Mouse (Mus musculus) MEL (cell line): ENCODE data around the gene Pm20d2. TPM values are rescaled to one million over a fixed set of nuclear protein-coding genes. Genes with fewer than 3 reads are reported as not detected.

Source experiments
- DNase-seq: peaks from one replicate; pipeline ENCODE4 v3.0.0; 2011; ENCODE audit warnings: low read depth, low spot score
- H3K27ac ChIP-seq: 2 replicates; pipeline ENCODE4 v1.5.1; 2012; ENCODE audit warnings: low read depth, mild to moderate bottlenecking, control low read depth, low read length, moderate library complexity; ENCODE audit not compliant: control insufficient read depth
- H3K27me3 ChIP-seq, 2 experiments: fragments of 150-350 bp in 1 of 2; sonication (generic) in 1 of 2; 2 replicates each; pipeline ENCODE4 v1.6.1; 2012; ENCODE audit warnings: low read length in 2 of 2, mild to moderate bottlenecking in 2 of 2, improper control_type of control experiment in 1 of 2, moderate library complexity in 1 of 2; ENCODE audit not compliant: insufficient read depth in 2 of 2, control insufficient read depth in 1 of 2
- H3K36me3 ChIP-seq, 2 experiments: 2 replicates each; pipeline ENCODE4 v1.6.1; 2012 to 2014; ENCODE audit warnings: low read length in 2 of 2, improper control_type of control experiment in 1 of 2, inconsistent platforms in 1 of 2, mild to moderate bottlenecking in 1 of 2; ENCODE audit not compliant: insufficient read depth in 2 of 2, control insufficient read depth in 1 of 2
- H3K4me1 ChIP-seq, 2 experiments: fragments of 150-350 bp in 1 of 2; sonication (generic) in 1 of 2; 2 replicates each; pipeline ENCODE4 v1.6.1; 2012; ENCODE audit warnings: low read length in 2 of 2, improper control_type of control experiment in 1 of 2, mild to moderate bottlenecking in 1 of 2; ENCODE audit not compliant: insufficient read depth in 2 of 2, control insufficient read depth in 1 of 2
- H3K4me3 ChIP-seq, 2 experiments: fragments of 150-350 bp in 1 of 2; sonication (generic) in 1 of 2; 2 replicates each; pipeline ENCODE4 v1.5.1; 2012; ENCODE audit warnings: low read depth in 2 of 2, low read length in 2 of 2, mild to moderate bottlenecking in 2 of 2, moderate library complexity in 2 of 2, control low read depth in 1 of 2, improper control_type of control experiment in 1 of 2; ENCODE audit not compliant: control insufficient read depth in 1 of 2, insufficient read depth in 1 of 2
- H3K79me2 ChIP-seq: 2 replicates; pipeline ENCODE4 v1.6.1; 2012; ENCODE audit warnings: mild to moderate bottlenecking, low read length, moderate library complexity; ENCODE audit not compliant: control insufficient read depth, poor library complexity, insufficient read depth
- H3K9ac ChIP-seq: 2 replicates; pipeline ENCODE4 v1.6.1; 2012; ENCODE audit warnings: low read depth, mild to moderate bottlenecking, control low read depth, low read length, moderate library complexity; ENCODE audit not compliant: control insufficient read depth, poor library complexity, severe bottlenecking
- H3K9me3 ChIP-seq: fragments of 150-350 bp; sonication (generic); replicated peaks from 2 replicates; pipeline ENCODE4 v1.6.1; 2012; ENCODE audit warnings: mild to moderate bottlenecking, low read length, improper control_type of control experiment, moderate library complexity; ENCODE audit not compliant: insufficient read depth
- CHD1 ChIP-seq: IDR thresholded peaks from 2 replicates; pipeline ENCODE4 v1.6.1; 2012; ENCODE audit warnings: low read depth, mild to moderate bottlenecking, inconsistent platforms, low read length, improper control_type of control experiment
- CHD2 ChIP-seq: IDR thresholded peaks from 2 replicates; pipeline ENCODE4 v1.6.1; 2011; ENCODE audit warnings: low read length, improper control_type of control experiment
- CTCF ChIP-seq, 3 experiments: IDR thresholded peaks in 2 of 3; conservative IDR thresholded peaks in 1 of 3; 2 replicates each; pipeline ENCODE4 v1.5.1; 2011 to 2012; ENCODE audit warnings: low read length in 3 of 3, low read depth in 2 of 3, mild to moderate bottlenecking in 2 of 3, improper control_type of control experiment in 1 of 3, inconsistent platforms in 1 of 3, mixed read lengths in 1 of 3, moderate library complexity in 1 of 3; ENCODE audit not compliant: control insufficient read depth in 1 of 3, insufficient read depth in 1 of 3, poor library complexity in 1 of 3, severe bottlenecking in 1 of 3
- E2F4 ChIP-seq: IDR thresholded peaks from 2 replicates; pipeline ENCODE4 v1.6.1; 2011; ENCODE audit warnings: low read depth, low read length, improper control_type of control experiment, borderline replicate concordance
- EP300 ChIP-seq, 2 experiments: IDR thresholded peaks; 2 replicates each; pipeline ENCODE4 v1.6.1; 2011; ENCODE audit warnings: improper control_type of control experiment in 2 of 2, low read length in 2 of 2, low read depth in 1 of 2, mild to moderate bottlenecking in 1 of 2
- GABPA ChIP-seq: IDR thresholded peaks from 2 replicates; pipeline ENCODE4 v1.6.1; 2012; ENCODE audit warnings: low read depth, mild to moderate bottlenecking, inconsistent platforms, low read length, improper control_type of control experiment, moderate library complexity
- KAT2A ChIP-seq: conservative IDR thresholded peaks from 2 replicates; pipeline ENCODE4 v1.6.1; 2012; ENCODE audit warnings: low read depth, low read length, improper control_type of control experiment, inconsistent platforms
- MAFK ChIP-seq: IDR thresholded peaks from 2 replicates; pipeline ENCODE4 v1.6.1; 2011; ENCODE audit warnings: low read depth, mild to moderate bottlenecking, low read length, improper control_type of control experiment, borderline replicate concordance
- MAX ChIP-seq: IDR thresholded peaks from 2 replicates; pipeline ENCODE4 v1.6.1; 2011; ENCODE audit warnings: low read length, improper control_type of control experiment
- MAZ ChIP-seq: IDR thresholded peaks from 2 replicates; pipeline ENCODE4 v1.6.1; 2012; ENCODE audit warnings: low read depth, mild to moderate bottlenecking, inconsistent platforms, low read length, improper control_type of control experiment
- MEF2A ChIP-seq: IDR thresholded peaks from 2 replicates; pipeline ENCODE4 v1.6.1; 2014; ENCODE audit warnings: low read depth, mild to moderate bottlenecking, inconsistent platforms, low read length, improper control_type of control experiment; ENCODE audit not compliant: poor library complexity, insufficient replicate concordance, severe bottlenecking; ENCODE audit errors: extremely low read depth
- NELFE ChIP-seq: IDR thresholded peaks from 2 replicates; pipeline ENCODE4 v1.6.1; 2011; ENCODE audit warnings: low read depth, low read length, improper control_type of control experiment
- POLR2AphosphoS2 ChIP-seq: IDR thresholded peaks from 2 replicates; pipeline ENCODE4 v1.6.1; 2011; ENCODE audit warnings: low read length, improper control_type of control experiment
- POLR2AphosphoS5 ChIP-seq: IDR thresholded peaks from 2 replicates; pipeline ENCODE4 v1.6.1; 2012; ENCODE audit warnings: low read depth, borderline replicate concordance, mild to moderate bottlenecking, inconsistent platforms, low read length, moderate library complexity, mixed read lengths
- RAD21 ChIP-seq: IDR thresholded peaks from 2 replicates; pipeline ENCODE4 v1.6.1; 2011; ENCODE audit warnings: mild to moderate bottlenecking, low read depth, low read length, improper control_type of control experiment
- RCOR1 ChIP-seq: IDR thresholded peaks from 2 replicates; pipeline ENCODE4 v1.6.1; 2012; ENCODE audit warnings: low read depth, mild to moderate bottlenecking, inconsistent platforms, low read length, improper control_type of control experiment
- SIN3A ChIP-seq: IDR thresholded peaks from 2 replicates; pipeline ENCODE4 v1.6.1; 2012; ENCODE audit warnings: low read length, improper control_type of control experiment, inconsistent platforms
- SMC3 ChIP-seq: IDR thresholded peaks from 2 replicates; pipeline ENCODE4 v1.6.1; 2011; ENCODE audit warnings: low read depth, low read length, improper control_type of control experiment
- TCF12 ChIP-seq: IDR thresholded peaks from 2 replicates; pipeline ENCODE4 v1.6.1; 2014; ENCODE audit warnings: low read depth, mild to moderate bottlenecking, inconsistent platforms, low read length, improper control_type of control experiment, moderate library complexity
- USF2 ChIP-seq, 2 experiments: IDR thresholded peaks; 2 replicates each; pipeline ENCODE4 v1.6.1; 2011 to 2012; ENCODE audit warnings: improper control_type of control experiment in 2 of 2, low read length in 2 of 2, borderline replicate concordance in 1 of 2, inconsistent platforms in 1 of 2, low read depth in 1 of 2, mild to moderate bottlenecking in 1 of 2; ENCODE audit not compliant: insufficient read depth in 1 of 2
- ZKSCAN1 ChIP-seq: IDR thresholded peaks from 2 replicates; pipeline ENCODE4 v1.6.1; 2012; ENCODE audit warnings: low read depth, mild to moderate bottlenecking, inconsistent platforms, low read length, improper control_type of control experiment, moderate library complexity
- ZMIZ1 ChIP-seq: IDR thresholded peaks from 2 replicates; pipeline ENCODE4 v1.6.1; 2012; ENCODE audit warnings: low read depth, mild to moderate bottlenecking, inconsistent platforms, low read length, improper control_type of control experiment, moderate library complexity
- polyA plus RNA-seq, 2 experiments: library from polyadenylated mRNA; stranded (reverse) in 1 of 2; unstranded in 1 of 2; fragments of >175 nt in 1 of 2; fragments of >200 nt in 1 of 2; gene quantifications; 2 replicates each; pipeline versions ENCODE4 v1.2.1 to v1.2.4; 2012; ENCODE audit warnings: low replicate concordance in 2 of 2, low read depth in 1 of 2; ENCODE audit not compliant: insufficient read length in 2 of 2, insufficient read depth in 1 of 2, missing spikeins in 1 of 2
- total RNA-seq: library from RNA; depleted of rRNA; stranded (reverse); fragments of 300-350 nt; gene quantifications from 2 replicates; pipeline ENCODE4 v1.2.3, GENCODE M21; 2012

The Pm20d2 gene
- total and polyA plus RNA-seq, 3 experiments: not detected

- no peak for DNase-seq
- Histone ChIP-seq H3K79me2 (no peaks in the 10 kb centered on the region), H3K27me3 (peaks cover 0 to 2% of the 10 kb centered on the region in 2 experiments; a peak in 2 of 4 replicates), H3K36me3 (no peaks in the 10 kb centered on the region), H3K9me3 (no peaks in the 10 kb centered on the region), H3K4me1 (no peaks in the 10 kb centered on the region), H3K27ac (no peak overlapping the region), H3K9ac (no peak overlapping the region), H3K4me3 (no peak overlapping the region)
- TF ChIP-seq POLR2AphosphoS2: no peak
- TF ChIP-seq CTCF (IDR thresholded peaks at IDR 0.05 in 2 of 3, conservative IDR thresholded peaks at IDR 0.05 in 1 of 3; ENCODE audit: control insufficient read depth in 1 of 3, insufficient read depth in 1 of 3, low read depth in 2 of 3, low read length in 3 of 3, poor library complexity in 1 of 3, severe bottlenecking in 1 of 3): no peak
- TF ChIP-seq EP300 (IDR thresholded peaks at IDR 0.05; ENCODE audit: low read depth in 1 of 2, low read length in 2 of 2): no peak
- TF ChIP-seq ZKSCAN1: no peak
- no peak for TF ChIP-seq MAZ
- TF ChIP-seq MAX: no peak
- no peak for TF ChIP-seq KAT2A
- no peak for TF ChIP-seq POLR2AphosphoS5
- TF ChIP-seq RCOR1: no peak
- no peak for TF ChIP-seq CHD2
- no peak for TF ChIP-seq NELFE
- TF ChIP-seq TCF12: no peak
- TF ChIP-seq SMC3: no peak
- TF ChIP-seq E2F4: no peak
- TF ChIP-seq GABPA: no peak
- no peak for TF ChIP-seq MAFK
- no peak for TF ChIP-seq MEF2A
- no peak for TF ChIP-seq CHD1
Measured at GRCm38 (mm10) chr4:33224003-33224675, 34.6 kb upstream of the Pm20d2 start.

GRCm38 (mm10) chr4:33221847-33222246 is 32.3 kb upstream of the Pm20d2 start:
- no peak for DNase-seq
- no peak overlapping the region for H3K4me3 ChIP-seq
- no peak overlapping the region for H3K9ac ChIP-seq
- no peaks in the 10 kb centered on the region for H3K4me1 ChIP-seq
- H3K27ac ChIP-seq: no peak overlapping the region
- no peaks in the 10 kb centered on the region for H3K79me2 ChIP-seq
- H3K9me3 ChIP-seq: no peaks in the 10 kb centered on the region
- TF ChIP-seq SIN3A (no peak), RAD21 (no peak), RCOR1 (no peak), USF2 (IDR thresholded peaks at IDR 0.05; ENCODE audit: borderline replicate concordance in 1 of 2, insufficient read depth in 1 of 2, low read depth in 1 of 2, low read length in 2 of 2) (no peak), SMC3 (no peak), GABPA (no peak), POLR2AphosphoS5 (no peak), ZMIZ1 (no peak), TCF12 (no peak), KAT2A (no peak)
- peaks cover 2 to 3% of the 10 kb centered on the region in 2 experiments; a peak in 3 of 4 replicates for H3K27me3 ChIP-seq
- no peaks in the 10 kb centered on the region for H3K36me3 ChIP-seq
